Mouse (Mus musculus) cerebellum, adult 2 months (tissue): ENCODE results near the gene Metrn.

Experiments used
- CTCF ChIP-seq: fragments of 200-500 bp; IDR thresholded peaks from 2 replicates; pipeline ENCODE4 v1.5.1; 2011; ENCODE audit warnings: low read depth, mild to moderate bottlenecking, control low read depth, low read length, moderate library complexity, borderline replicate concordance; ENCODE audit not compliant: insufficient read depth
- POLR2A ChIP-seq: fragments of 200-500 bp; IDR thresholded peaks from 2 replicates; pipeline ENCODE4 v1.6.1; 2011; ENCODE audit warnings: low read length, control low read depth, borderline replicate concordance; ENCODE audit not compliant: insufficient read depth

DNA sequence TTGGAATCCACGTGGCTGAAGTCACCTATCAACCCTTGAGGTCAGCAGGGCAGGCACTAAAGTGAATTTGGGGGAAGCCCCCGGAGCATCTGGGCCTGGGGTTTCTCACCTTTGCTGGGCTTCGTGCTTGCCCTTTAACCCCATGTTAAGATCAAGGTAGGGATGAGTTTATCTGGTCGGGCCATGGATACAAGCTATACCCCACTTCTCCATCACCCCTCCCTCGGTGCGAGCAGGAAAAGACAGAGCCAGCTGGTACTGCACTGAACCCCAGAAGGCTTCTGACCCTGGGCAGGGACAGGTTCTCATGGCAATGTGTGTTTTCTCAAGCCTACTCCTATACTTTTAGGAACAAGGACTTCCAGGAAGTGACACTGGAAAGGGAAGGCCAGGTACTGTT lies 15.6 kb downstream of the Metrn start:
- no peak for TF ChIP-seq CTCF
- TF ChIP-seq POLR2A, result no peak
